Mouse (Mus musculus): ENCODE data around the gene Creb3l4. TPM values are rescaled to one million over a fixed set of nuclear protein-coding genes. Genes with fewer than 3 reads are reported as not detected.

Creb3l4 gene
- total and polyA plus RNA-seq, 3 experiments = 0.21 to 0.89 (median 0.59) TPM

DNA sequence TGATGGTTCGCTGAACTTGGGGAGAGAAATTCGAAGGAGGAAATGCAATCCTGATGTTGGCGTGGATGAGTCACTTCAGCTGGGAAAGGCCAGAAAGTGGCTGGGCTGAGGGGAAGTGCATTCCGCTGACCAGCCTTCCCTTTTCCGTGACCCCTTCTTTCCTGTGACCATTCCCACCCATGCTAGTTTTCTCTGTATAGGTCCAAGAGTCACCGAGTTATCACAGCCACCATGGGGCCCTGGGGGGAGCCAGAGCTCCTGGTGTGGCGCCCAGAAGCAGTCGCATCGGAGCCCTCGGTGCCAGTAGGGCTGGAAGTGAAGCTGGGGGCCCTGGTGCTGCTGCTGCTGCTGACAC, 5.4 kb upstream of the Creb3l4 start:
- peaks cover 20% of the 10 kb centered on the region for H3K79me2 ChIP-seq (replicated peaks; ENCODE audit: control insufficient read depth, extremely low read depth, insufficient read depth, poor library complexity, severe bottlenecking)
- H3K27ac ChIP-seq (ENCODE audit: insufficient read depth, low read depth) = peak overlapping the region; percentile 66
- no peaks in the 10 kb centered on the region for H3K27me3 ChIP-seq (replicated peaks)
- H3K4me2 ChIP-seq (ENCODE audit: insufficient read depth, low read depth, poor library complexity, severe bottlenecking) = peak overlapping the region; percentile 24
- H3K4me1 ChIP-seq (ENCODE audit: control insufficient read depth in 1 of 2, insufficient read depth in 2 of 2) = peaks cover 3 to 42% of the 10 kb centered on the region in 2 experiments; a peak in 3 of 4 replicates
- H3K9me3 ChIP-seq (replicated peaks; ENCODE audit: low read length) = no peaks in the 10 kb centered on the region
- in situ Hi-C loops (cut with MboI; ENCODE audit: low pct_ligation_motif_present, low pct_unique_long_range_greater_than_20kb, low sequenced_read_pairs) = no loop called here
- DNase-seq (ENCODE audit: extremely low read depth) = no peak
- TF ChIP-seq HCFC1 (IDR thresholded peaks at IDR 0.05; ENCODE audit: low read depth, low read length) (no peak), KAT2A (IDR thresholded peaks at IDR 0.05; ENCODE audit: insufficient replicate concordance, low read length) (no peak), USF1 (IDR thresholded peaks at IDR 0.05; ENCODE audit: low read depth, low read length) (no peak), CTCF (conservative IDR thresholded peaks at IDR 0.05 in 1 of 2, IDR thresholded peaks at IDR 0.05 in 1 of 2; ENCODE audit: low read depth in 2 of 2, low read length in 2 of 2) (no peak), MAX (IDR thresholded peaks at IDR 0.05; ENCODE audit: low read length) (no peak), MAZ (IDR thresholded peaks at IDR 0.05; ENCODE audit: low read depth, low read length) (no peak)
- peaks cover 15 to 21% of the 10 kb centered on the region in 2 experiments for H3K36me3 ChIP-seq (replicated peaks in 1 of 2; ENCODE audit: control insufficient read depth in 1 of 2, insufficient read depth in 1 of 2, low read length in 1 of 2)
- peak overlapping the region; percentile 82 to 88 (median 82) for H3K4me3 ChIP-seq (replicated peaks in 1 of 3; ENCODE audit: low read depth in 2 of 3, low read length in 2 of 3, poor library complexity in 1 of 3)
- H3K9ac ChIP-seq (ENCODE audit: insufficient read depth, low read depth) = peak overlapping the region; percentile 88
- dilution Hi-C loops (cut with MboI; ENCODE audit: extremely low pct_ligation_motif_present, extremely low pct_unique_long_range_greater_than_20kb, low sequenced_read_pairs) = no loop called here

DNA sequence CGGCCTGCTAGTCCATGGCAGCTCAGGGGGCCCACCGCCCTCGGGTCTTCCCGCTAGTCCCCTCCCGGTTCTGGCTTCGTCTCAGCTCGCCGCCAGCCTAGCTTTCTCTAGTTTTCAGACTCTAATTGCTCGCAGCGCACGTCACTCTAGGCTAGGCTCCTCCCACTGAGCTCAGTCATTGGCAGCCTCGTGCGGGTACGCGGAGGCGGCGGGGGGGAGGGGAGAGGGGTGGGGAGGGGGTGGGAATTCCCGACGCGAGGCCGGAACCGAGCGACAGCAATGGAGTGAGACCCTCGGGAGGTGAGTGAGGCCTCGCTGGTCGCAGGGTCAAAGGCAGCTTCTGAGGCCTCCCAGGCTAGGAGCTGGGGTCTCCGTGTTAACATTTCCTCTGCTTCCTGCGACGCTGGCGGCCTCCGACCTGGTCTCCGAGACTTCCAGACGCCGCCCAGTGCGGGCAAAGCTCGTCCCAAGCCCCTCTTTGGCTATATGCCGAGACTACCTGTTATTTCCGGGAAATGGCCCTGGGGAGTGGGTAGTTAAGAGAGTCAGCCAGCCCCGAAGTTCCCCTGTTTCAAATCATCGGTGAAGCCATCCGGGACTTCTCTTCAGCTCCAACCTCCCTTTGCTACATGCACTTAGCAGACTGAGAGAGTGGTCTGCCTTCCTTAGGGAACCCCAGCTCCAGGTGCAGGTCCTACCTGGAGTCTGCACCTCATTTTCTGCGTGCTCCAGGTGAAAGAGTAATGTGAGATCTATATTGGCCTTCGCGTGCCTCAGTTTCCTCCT, 4.8 kb upstream of the Creb3l4 start, which contains the start of gene Slc39a1:
Slc39a1 (plus strand) TSS at position 213 of the 786 bp plus-strand sequence.
- dilution Hi-C loops (cut with MboI; ENCODE audit: extremely low pct_ligation_motif_present, extremely low pct_unique_long_range_greater_than_20kb, low sequenced_read_pairs) = no loop called here
- TF ChIP-seq ZNF384 (IDR thresholded peaks at IDR 0.05; ENCODE audit: low read depth, low read length) = no peak
- no peak for TF ChIP-seq RCOR1 (conservative IDR thresholded peaks at IDR 0.05; ENCODE audit: low read depth, low read length)
- no peak for TF ChIP-seq JUND (conservative IDR thresholded peaks at IDR 0.05; ENCODE audit: low read depth, low read length)
- TF ChIP-seq MAFK (IDR thresholded peaks at IDR 0.05; ENCODE audit: insufficient replicate concordance, low read length) = no peak
- TF ChIP-seq MEF2A (IDR thresholded peaks at IDR 0.05; ENCODE audit: borderline replicate concordance, low read depth, low read length) = no peak
- TF ChIP-seq IRF4 (IDR thresholded peaks at IDR 0.05; ENCODE audit: low read depth, low read length) = no peak
- no peak for TF ChIP-seq CTCF (conservative IDR thresholded peaks at IDR 0.05 in 1 of 2, IDR thresholded peaks at IDR 0.05 in 1 of 2; ENCODE audit: low read depth in 2 of 2, low read length in 2 of 2)
- TF ChIP-seq BHLHE40 (IDR thresholded peaks at IDR 0.05; ENCODE audit: low read depth, low read length) = no peak
- peak; percentile 51; the same call in 1 of the 2 replicates for TF ChIP-seq UBTF (IDR thresholded peaks at IDR 0.05; ENCODE audit: low read depth, low read length)
- peak; percentile 63; the same call in 1 of the 2 replicates for TF ChIP-seq TCF12 (IDR thresholded peaks at IDR 0.05; ENCODE audit: low read depth, low read length)
- TF ChIP-seq CHD1 (IDR thresholded peaks at IDR 0.05; ENCODE audit: low read depth, low read length) = no peak
- peak; percentile 23; the same call in 1 of the 2 replicates for TF ChIP-seq SIN3A (IDR thresholded peaks at IDR 0.05; ENCODE audit: low read length)
- no peak for TF ChIP-seq ZMIZ1 (IDR thresholded peaks at IDR 0.05; ENCODE audit: low read depth, low read length)
- TF ChIP-seq POLR2A (IDR thresholded peaks at IDR 0.05; ENCODE audit: low read depth, low read length) = peak; percentile 86
- no peak for TF ChIP-seq HCFC1 (IDR thresholded peaks at IDR 0.05; ENCODE audit: low read depth, low read length)
- no peak for TF ChIP-seq GABPA (IDR thresholded peaks at IDR 0.05; ENCODE audit: insufficient replicate concordance, low read depth, low read length)
- no peak for TF ChIP-seq JUN (IDR thresholded peaks at IDR 0.05; ENCODE audit: insufficient read depth, low read depth, low read length)
- no peak for TF ChIP-seq USF2 (conservative IDR thresholded peaks at IDR 0.05; ENCODE audit: low read depth, low read length)
- TF ChIP-seq ELF1 (IDR thresholded peaks at IDR 0.05; ENCODE audit: low read depth, low read length) = peak; percentile 37
- no peak for TF ChIP-seq NELFE (IDR thresholded peaks at IDR 0.05; ENCODE audit: low read depth, low read length)
- no peak for TF ChIP-seq ZKSCAN1 (IDR thresholded peaks at IDR 0.05; ENCODE audit: borderline replicate concordance, low read depth, low read length)
- TF ChIP-seq ZC3H11A (IDR thresholded peaks at IDR 0.05; ENCODE audit: low read depth, low read length) = no peak
- no peak for TF ChIP-seq E2F4 (IDR thresholded peaks at IDR 0.05; ENCODE audit: insufficient replicate concordance, low read depth, low read length)
- no peak for TF ChIP-seq KAT2A (IDR thresholded peaks at IDR 0.05; ENCODE audit: insufficient replicate concordance, low read length)
- no peak for TF ChIP-seq POLR2AphosphoS2 (IDR thresholded peaks at IDR 0.05; ENCODE audit: low read depth, low read length)
- peak; percentile 1; the same call in 1 of the 2 replicates for TF ChIP-seq MAZ (IDR thresholded peaks at IDR 0.05; ENCODE audit: low read depth, low read length)
- no peak for TF ChIP-seq MYC (IDR thresholded peaks at IDR 0.05; ENCODE audit: low read depth, low read length)
- peak; percentile 41 for TF ChIP-seq CHD2 (IDR thresholded peaks at IDR 0.05; ENCODE audit: low read length)

More for the DNA sequence above, 4.8 kb upstream of the Creb3l4 start, which contains the start of gene Slc39a1:
- DNase-seq (ENCODE audit: extremely low read depth) = peak; percentile 94
- Histone ChIP-seq H3K9me3 (replicated peaks; ENCODE audit: low read length) (no peaks in the 10 kb centered on the region), H3K36me3 (replicated peaks in 1 of 2; ENCODE audit: control insufficient read depth in 1 of 2, insufficient read depth in 1 of 2, low read length in 1 of 2) (peaks cover 15 to 21% of the 10 kb centered on the region in 2 experiments), H3K27ac (ENCODE audit: insufficient read depth, low read depth) (peak within 1 kb of the TSS; percentile 66), H3K79me2 (replicated peaks; ENCODE audit: control insufficient read depth, extremely low read depth, insufficient read depth, poor library complexity, severe bottlenecking) (peaks cover 16% of the 10 kb centered on the region), H3K4me2 (ENCODE audit: insufficient read depth, low read depth, poor library complexity, severe bottlenecking) (peak within 1 kb of the TSS; percentile 96), H3K4me1 (ENCODE audit: control insufficient read depth in 1 of 2, insufficient read depth in 2 of 2) (peaks cover 3 to 43% of the 10 kb centered on the region in 2 experiments; a peak in 3 of 4 replicates), H3K4me3 (replicated peaks in 1 of 3; ENCODE audit: low read depth in 2 of 3, low read length in 2 of 3, poor library complexity in 1 of 3) (peak within 1 kb of the TSS; percentile 82 to 88 (median 82)), H3K27me3 (replicated peaks) (no peaks in the 10 kb centered on the region), H3K9ac (ENCODE audit: insufficient read depth, low read depth) (peak within 1 kb of the TSS; percentile 88)
- in situ Hi-C loops (cut with MboI; ENCODE audit: low pct_ligation_motif_present, low pct_unique_long_range_greater_than_20kb, low sequenced_read_pairs) = no loop called here
